Mouse (Mus musculus): Measurements from ENCODE around the gene Tmem163.

- no peak for TF ChIP-seq POLR2A (IDR thresholded peaks at IDR 0.05; ENCODE audit: low read depth, low read length)
- TF ChIP-seq CTCF (IDR thresholded peaks at IDR 0.05; ENCODE audit: borderline replicate concordance, insufficient read depth, low read length): no peak
These were observed 236.2 kb downstream of the Tmem163 start for GRCm38 (mm10) chr1:127442880-127443877.

Measured in embryonic fibroblast, embryonic 13.5 days (primary cell).